Mouse (Mus musculus) midbrain, embryonic 14.5 days (tissue): ENCODE results near the gene Gatad2b. TPM values are rescaled to one million over a fixed set of nuclear protein-coding genes. Genes with fewer than 3 reads are reported as not detected.
A peak's percentile ranks its signal among the peaks of the same experiment; 100 is the strongest.

Experiments
- ATAC-seq: fragments of 200-750 bp; cut with Nextera tagmentation; 2 replicates; pipeline ENCODE4 v1.8.0; 2017; ENCODE audit warnings: moderate number of reproducible peaks, moderate library complexity; ENCODE audit not compliant: low FRiP score, low TSS enrichment
- DNase-seq: peaks from one replicate; pipeline ENCODE4 v3.0.0-alpha.2; 2015
- H3K27ac ChIP-seq: fragments of 300-500 bp; sonication (generic); replicated peaks from 2 replicates; pipeline ENCODE4 v1.5.1; 2014; ENCODE audit warnings: mild to moderate bottlenecking, low read depth, low read length, moderate library complexity
- H3K27me3 ChIP-seq: fragments of 300-500 bp; sonication (generic); 2 replicates; pipeline ENCODE4 v1.6.1; 2014; ENCODE audit warnings: low read length, control low read depth, mixed read lengths; ENCODE audit not compliant: control insufficient read depth, insufficient read depth
- H3K36me3 ChIP-seq: fragments of 300-500 bp; sonication (generic); 2 replicates; pipeline ENCODE4 v1.6.1; 2014; ENCODE audit warnings: low read length, control low read depth; ENCODE audit not compliant: control insufficient read depth, insufficient read depth
- H3K4me1 ChIP-seq: fragments of 300-500 bp; sonication (generic); 2 replicates; pipeline ENCODE4 v1.6.1; 2014; ENCODE audit warnings: mild to moderate bottlenecking, antibody characterized with exemption, low read length, control low read depth; ENCODE audit not compliant: control insufficient read depth, insufficient read depth
- H3K4me2 ChIP-seq: fragments of 300-500 bp; sonication (generic); 2 replicates; pipeline ENCODE4 v1.6.1; 2014; ENCODE audit warnings: mild to moderate bottlenecking, low read length, moderate library complexity
- H3K4me3 ChIP-seq: fragments of 300-500 bp; sonication (generic); replicated peaks from 2 replicates; pipeline ENCODE4 v1.5.1; 2014; ENCODE audit warnings: low read depth, low read length
- H3K9ac ChIP-seq: fragments of 300-500 bp; sonication (generic); replicated peaks from 2 replicates; pipeline ENCODE4 v1.6.1; 2014; ENCODE audit warnings: mild to moderate bottlenecking, low read length, moderate library complexity
- H3K9me3 ChIP-seq: fragments of 300-500 bp; sonication (generic); 2 replicates; pipeline ENCODE4 v1.6.1; 2016; ENCODE audit warnings: low read length, control low read depth, mixed read lengths; ENCODE audit not compliant: control insufficient read depth
- WGBS: fragments of 180-500 bp; shearing (Covaris S2); extraction: QIAGEN DNeasy Blood & Tissue Kit; methylation state at CpG from one replicate; pipeline ENCODE4 v1.1.7; 2014; 5-methylcytosine and 5-hydroxymethylcytosine counted together
- microRNA-seq: library from miRNA; unstranded; fragments of <30 nt; microRNA quantifications from one replicate; pipeline ENCODE4, GENCODE M21; 2016
- polyA plus RNA-seq: library from polyadenylated mRNA; unstranded; fragments of >200 nt; fragmentation: Nextera tagmentation; extraction: Ambion mirVana; gene quantifications from 2 replicates; pipeline ENCODE4 v1.2.1, GENCODE M21; 2014

The Gatad2b gene
- polyA plus RNA-seq, 1 experiment from 2014 or later, result 16.0 TPM

GRCm38 (mm10) chr3:90404121-90404520 is 111.1 kb downstream of the Gatad2b start:
- WGBS, result 97% methylated on average over 3 of the region's 3 CpGs
- no peak for ATAC-seq

GRCm38 (mm10) chr3:90404609-90405008 is 111.6 kb downstream of the Gatad2b start:
- no peak overlapping the region for H3K4me3 ChIP-seq
- WGBS, result 95% methylated on average over 4 of the region's 4 CpGs
- H3K27ac ChIP-seq, result no peak overlapping the region
- no peaks in the 10 kb centered on the region for H3K27me3 ChIP-seq
- H3K4me2 ChIP-seq, result no peak overlapping the region
- no peaks in the 10 kb centered on the region for H3K9me3 ChIP-seq
- no peaks in the 10 kb centered on the region for H3K4me1 ChIP-seq
- peaks cover 100% of the 10 kb centered on the region for H3K36me3 ChIP-seq
- no peak overlapping the region for H3K9ac ChIP-seq
- DNase-seq (no peak), ATAC-seq (no peak)

More at GRCm38 (mm10) chr3:90404121-90404520, 111.1 kb downstream of the Gatad2b start:
- no peak overlapping the region for H3K4me3 ChIP-seq
- no peaks in the 10 kb centered on the region for H3K4me1 ChIP-seq
- H3K36me3 ChIP-seq, result peaks cover 100% of the 10 kb centered on the region
- no peak overlapping the region for H3K4me2 ChIP-seq
- no peak overlapping the region for H3K9ac ChIP-seq
- DNase-seq, result no peak
- no peak overlapping the region for H3K27ac ChIP-seq
- H3K9me3 ChIP-seq, result no peaks in the 10 kb centered on the region
- H3K27me3 ChIP-seq, result no peaks in the 10 kb centered on the region

GRCm38 (mm10) chr3:90406414-90406813 is 113.4 kb downstream of the Gatad2b start:
- Histone ChIP-seq H3K4me2 (no peak overlapping the region), H3K4me1 (no peaks in the 10 kb centered on the region), H3K36me3 (peaks cover 100% of the 10 kb centered on the region), H3K27me3 (no peaks in the 10 kb centered on the region), H3K9ac (no peak overlapping the region), H3K9me3 (no peaks in the 10 kb centered on the region), H3K4me3 (no peak overlapping the region), H3K27ac (no peak overlapping the region)
- no peak for DNase-seq
- no peak for ATAC-seq
- 95% methylated on average over 5 of the region's 5 CpGs for WGBS

- Histone ChIP-seq H3K4me3 (no peak overlapping the region), H3K9me3 (no peaks in the 10 kb centered on the region), H3K27me3 (no peaks in the 10 kb centered on the region), H3K4me1 (no peaks in the 10 kb centered on the region), H3K4me2 (no peak overlapping the region), H3K27ac (no peak overlapping the region), H3K9ac (no peak overlapping the region), H3K36me3 (peaks cover 94% of the 10 kb centered on the region)
- WGBS, result 92% methylated on average over 3 of the region's 3 CpGs
- DNase-seq, result no peak
- no peak for ATAC-seq
Observed at GRCm38 (mm10) chr3:90408721-90409120, 115.7 kb downstream of the Gatad2b start.

GRCm38 (mm10) chr3:90412312-90413010 is 119.5 kb downstream of the Gatad2b start:
- Histone ChIP-seq H3K9ac (no peak overlapping the region), H3K9me3 (no peaks in the 10 kb centered on the region), H3K36me3 (peaks cover 91% of the 10 kb centered on the region), H3K27ac (no peak overlapping the region), H3K4me1 (no peaks in the 10 kb centered on the region), H3K27me3 (no peaks in the 10 kb centered on the region), H3K4me2 (no peak overlapping the region), H3K4me3 (no peak overlapping the region)
- ATAC-seq, result no peak
- DNase-seq, result peak; percentile 82
- 53% methylated on average over 5 of the region's 5 CpGs for WGBS

- WGBS, result 73% methylated on average over 3 of the region's 3 CpGs
- Histone ChIP-seq H3K4me2 (no peak overlapping the region), H3K27me3 (no peaks in the 10 kb centered on the region), H3K9me3 (no peaks in the 10 kb centered on the region), H3K9ac (no peak overlapping the region), H3K27ac (no peak overlapping the region), H3K36me3 (peaks cover 91% of the 10 kb centered on the region), H3K4me3 (no peak overlapping the region), H3K4me1 (no peaks in the 10 kb centered on the region)
- ATAC-seq, result no peak
- no peak for DNase-seq
Observed at GRCm38 (mm10) chr3:90413011-90413396, 120.0 kb downstream of the Gatad2b start.

Small RNA genes within 50 kb of the gene (microRNA-seq; reads per million reads assigned to microRNA genes)
- not detected for gene Mir7012

Other genes starting within 250 kb of the Gatad2b start
- gene 4933434E20Rik, start 241.5 kb upstream of the Gatad2b start, polyA plus RNA-seq, result 229 and 241 TPM in 2 replicates
- 126 and 174 TPM in 2 replicates for gene Ubap2l, start 240.6 kb upstream of the Gatad2b start, polyA plus RNA-seq
- gene Tpm3, start 220.5 kb upstream of the Gatad2b start, polyA plus RNA-seq, result 333 and 357 TPM in 2 replicates
- gene Nup210l, start 189.0 kb upstream of the Gatad2b start, polyA plus RNA-seq, result 0.18 and 0.61 TPM in 2 replicates
- gene Rps27, start 79.5 kb upstream of the Gatad2b start, polyA plus RNA-seq, result 1,026 and 1,236 TPM in 2 replicates
- gene Rab13, start 79.5 kb upstream of the Gatad2b start, polyA plus RNA-seq, result 10.7 and 11.7 TPM in 2 replicates
- 102 and 114 TPM in 2 replicates for gene Jtb, start 61.6 kb upstream of the Gatad2b start, polyA plus RNA-seq
- gene Creb3l4, start 49.7 kb upstream of the Gatad2b start, polyA plus RNA-seq, result 2.1 and 2.7 TPM in 2 replicates
- 44.0 and 46.6 TPM in 2 replicates for gene Slc39a1, start 45.0 kb upstream of the Gatad2b start, polyA plus RNA-seq
- gene Crtc2, start 39.0 kb upstream of the Gatad2b start, polyA plus RNA-seq, result 11.4 and 12.9 TPM in 2 replicates
- gene Dennd4b, start 28.0 kb upstream of the Gatad2b start, polyA plus RNA-seq, result 7.3 and 7.6 TPM in 2 replicates
- gene Slc27a3, start 96.8 kb downstream of the Gatad2b start, polyA plus RNA-seq, result 23.6 and 25.0 TPM in 2 replicates
- 32.3 and 35.0 TPM in 2 replicates for gene Ints3, start 140.4 kb downstream of the Gatad2b start, polyA plus RNA-seq
- 0.65 and 2.3 TPM in 2 replicates for gene Npr1, start 172.7 kb downstream of the Gatad2b start, polyA plus RNA-seq
- gene Ilf2, start 182.9 kb downstream of the Gatad2b start, polyA plus RNA-seq, result 271 and 282 TPM in 2 replicates
- gene Snapin, start 197.9 kb downstream of the Gatad2b start, polyA plus RNA-seq, result 89.7 and 92.8 TPM in 2 replicates
- gene Chtop, start 216.3 kb downstream of the Gatad2b start, polyA plus RNA-seq, result 135 and 145 TPM in 2 replicates
- 8.2 and 8.3 TPM in 2 replicates for gene S100a1, start 221.2 kb downstream of the Gatad2b start, polyA plus RNA-seq
- 5.9 and 8.0 TPM in 2 replicates for gene S100a13, start 221.3 kb downstream of the Gatad2b start, polyA plus RNA-seq
- not detected in 2 replicates for gene S100a14, start 233.7 kb downstream of the Gatad2b start, polyA plus RNA-seq
- 25.3 and 32.5 TPM in 2 replicates for gene S100a16, start 244.1 kb downstream of the Gatad2b start, polyA plus RNA-seq